Mouse (Mus musculus) embryonic facial prominence, embryonic 14.5 days (tissue): ENCODE measurements at regions not wholly inside any gene's neighbourhood (a gene's known extent, or its start where the extent isn't known, plus 50 kb on each side); places are given as distances from the start of the nearest gene placed in this dataset.

ENCODE experiments used
- ATAC-seq: fragments of 200-750 bp; cut with Nextera tagmentation; 2 replicates; pipeline ENCODE4 v1.8.0; 2017; ENCODE audit warnings: low read depth, moderate number of reproducible peaks, moderate TSS enrichment
- DNase-seq: peaks from one replicate; pipeline ENCODE4 v3.0.0-alpha.2; 2015; ENCODE audit warnings: low spot score
- H3K27ac ChIP-seq: fragments of 300-500 bp; sonication (generic); replicated peaks from 2 replicates; pipeline ENCODE4 v1.5.1; 2014; ENCODE audit warnings: low read depth, mild to moderate bottlenecking, low read length, moderate library complexity
- H3K27me3 ChIP-seq: fragments of 300-500 bp; sonication (generic); replicated peaks from 2 replicates; pipeline ENCODE4 v1.6.1; 2014; ENCODE audit warnings: low read length; ENCODE audit not compliant: control insufficient read depth, insufficient read depth
- H3K36me3 ChIP-seq: fragments of 300-500 bp; sonication (generic); 2 replicates; pipeline ENCODE4 v1.6.1; 2014; ENCODE audit warnings: low read length, mixed read lengths; ENCODE audit not compliant: control insufficient read depth, insufficient read depth
- H3K4me1 ChIP-seq: fragments of 300-500 bp; sonication (generic); 2 replicates; pipeline ENCODE4 v1.6.1; 2014; ENCODE audit warnings: antibody characterized with exemption, low read length; ENCODE audit not compliant: control insufficient read depth, insufficient read depth
- H3K4me2 ChIP-seq: fragments of 300-500 bp; sonication (generic); 2 replicates; pipeline ENCODE4 v1.6.1; 2014; ENCODE audit warnings: low read depth, mild to moderate bottlenecking, low read length, moderate library complexity, mixed read lengths
- H3K4me3 ChIP-seq: fragments of 300-500 bp; sonication (generic); 2 replicates; pipeline ENCODE4 v1.5.1; 2014; ENCODE audit warnings: low read depth, mild to moderate bottlenecking, low read length
- H3K9ac ChIP-seq: fragments of 300-500 bp; sonication (generic); 2 replicates; pipeline ENCODE4 v1.6.1; 2014; ENCODE audit warnings: low read depth, mild to moderate bottlenecking, low read length, moderate library complexity, mixed read lengths
- H3K9me3 ChIP-seq: fragments of 300-500 bp; sonication (generic); 2 replicates; pipeline ENCODE4 v1.6.1; 2016; ENCODE audit warnings: low read length; ENCODE audit not compliant: control insufficient read depth
- WGBS: fragments of 180-500 bp; shearing (Covaris S2); extraction: QIAGEN DNeasy Blood & Tissue Kit; methylation state at CpG from one replicate; pipeline ENCODE4 v1.1.7; 2014; 5-methylcytosine and 5-hydroxymethylcytosine counted together

GRCm38 (mm10) chr4:90798637-90799036, 580.0 kb downstream of the Zfp352 start:
- Histone ChIP-seq H3K4me3 (no peak overlapping the region), H3K9ac (no peak overlapping the region), H3K4me1 (no peaks in the 10 kb centered on the region), H3K9me3 (no peaks in the 10 kb centered on the region), H3K27ac (no peak overlapping the region), H3K36me3 (no peaks in the 10 kb centered on the region), H3K27me3 (no peaks in the 10 kb centered on the region), H3K4me2 (no peak overlapping the region)
- DNase-seq (no peak), ATAC-seq (no peak)
- 73% methylated on average over 3 of the region's 3 CpGs for WGBS

- Histone ChIP-seq H3K27ac (no peak overlapping the region), H3K36me3 (no peaks in the 10 kb centered on the region), H3K4me3 (no peak overlapping the region), H3K27me3 (no peaks in the 10 kb centered on the region), H3K4me2 (no peak overlapping the region), H3K9ac (no peak overlapping the region), H3K4me1 (no peaks in the 10 kb centered on the region), H3K9me3 (no peaks in the 10 kb centered on the region)
- 62% methylated on average over 8 of the region's 8 CpGs for WGBS
- DNase-seq (peak; percentile 28), ATAC-seq (no peak)
Observed at GRCm38 (mm10) chr4:90797472-90797871, 578.9 kb downstream of the Zfp352 start.
